Mouse (Mus musculus): ENCODE data around the gene Gphn. TPM values are rescaled to one million over a fixed set of nuclear protein-coding genes. Genes with fewer than 3 reads are reported as not detected.
"Not testable (repeated sequence)": the region's sequence is repeated elsewhere in the genome, so short reads cannot be mapped to it uniquely, and the experiment has no call there.

Gene Gphn
- polyA plus RNA-seq, 1 experiment from 2014 or later: 17.6 TPM

DNA sequence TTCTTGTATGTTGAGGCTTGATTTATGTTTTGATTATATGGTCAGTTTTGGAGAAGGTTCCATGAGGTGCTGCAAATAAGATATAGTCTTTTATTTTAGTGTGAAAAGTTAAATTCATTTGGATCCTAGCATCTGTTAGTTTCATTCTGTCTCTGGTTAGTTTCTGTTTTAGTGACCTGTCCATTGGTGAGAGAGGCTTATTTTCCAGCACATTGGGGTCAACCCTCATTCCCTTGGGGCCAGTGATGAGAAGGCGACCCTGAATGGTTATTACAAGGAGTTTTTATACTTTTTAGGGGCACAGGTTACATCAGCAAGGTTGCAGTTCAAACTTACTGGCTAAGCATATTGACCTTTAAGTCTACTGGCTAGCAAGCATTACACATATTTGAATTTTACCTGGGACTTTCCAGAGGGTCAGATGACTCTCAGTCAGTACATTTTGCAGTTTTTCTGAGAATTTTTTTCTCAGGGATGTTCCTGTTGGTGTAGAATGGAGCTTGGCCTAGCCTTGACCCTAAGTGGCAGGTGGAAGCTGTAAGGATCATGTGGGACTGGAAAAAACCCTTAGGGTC is 72.7 kb downstream of the Gphn start:
- Histone ChIP-seq H3K4me3 (ENCODE audit: low read length) (no peak overlapping the region), H3K9ac (ENCODE audit: low read length) (no peak overlapping the region), H3K9me3 (ENCODE audit: control insufficient read depth, low read length) (no peaks in the 10 kb centered on the region), H3K4me1 (replicated peaks; ENCODE audit: control insufficient read depth, insufficient read depth, low read length) (no peaks in the 10 kb centered on the region), H3K36me3 (ENCODE audit: control insufficient read depth, insufficient read depth, low read length) (no peaks in the 10 kb centered on the region), H3K27me3 (ENCODE audit: control insufficient read depth, insufficient read depth, low read depth, low read length) (no peaks in the 10 kb centered on the region), H3K27ac (ENCODE audit: low read length) (no peak overlapping the region), H3K4me2 (ENCODE audit: low read depth, low read length) (no peak overlapping the region)
- no peak for ATAC-seq (ENCODE audit: low read depth)
- 60% methylated on average over 1 of the region's 1 CpGs for WGBS

DNA sequence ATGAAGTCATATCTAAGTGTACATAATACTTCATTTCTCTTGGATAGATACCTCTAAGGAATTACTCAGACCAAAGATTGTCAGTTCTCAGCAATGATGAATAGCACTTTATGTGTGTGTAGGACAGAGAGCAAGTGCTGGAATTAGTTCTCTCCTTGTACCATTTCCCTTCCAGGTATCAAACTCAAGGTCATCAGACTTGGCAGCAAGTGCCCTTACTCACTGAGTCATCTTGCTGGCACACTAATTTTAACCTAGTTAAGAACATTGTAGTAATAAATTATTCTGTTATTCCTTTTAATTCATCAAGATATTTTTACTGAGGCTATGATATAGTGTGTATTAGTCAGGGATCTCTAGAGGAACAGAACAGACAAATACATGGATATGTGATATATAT is 88.9 kb downstream of the Gphn start:
- Histone ChIP-seq H3K9me3 (ENCODE audit: control insufficient read depth, low read length) (no peaks in the 10 kb centered on the region), H3K36me3 (ENCODE audit: control insufficient read depth, insufficient read depth, low read length) (no peaks in the 10 kb centered on the region), H3K27me3 (ENCODE audit: control insufficient read depth, insufficient read depth, low read depth, low read length) (no peaks in the 10 kb centered on the region), H3K4me2 (ENCODE audit: low read depth, low read length) (no peak overlapping the region), H3K27ac (ENCODE audit: low read length) (no peak overlapping the region), H3K4me1 (replicated peaks; ENCODE audit: control insufficient read depth, insufficient read depth, low read length) (no peaks in the 10 kb centered on the region), H3K4me3 (ENCODE audit: low read length) (no peak overlapping the region), H3K9ac (ENCODE audit: low read length) (no peak overlapping the region)
- ATAC-seq (ENCODE audit: low read depth): no peak

DNA sequence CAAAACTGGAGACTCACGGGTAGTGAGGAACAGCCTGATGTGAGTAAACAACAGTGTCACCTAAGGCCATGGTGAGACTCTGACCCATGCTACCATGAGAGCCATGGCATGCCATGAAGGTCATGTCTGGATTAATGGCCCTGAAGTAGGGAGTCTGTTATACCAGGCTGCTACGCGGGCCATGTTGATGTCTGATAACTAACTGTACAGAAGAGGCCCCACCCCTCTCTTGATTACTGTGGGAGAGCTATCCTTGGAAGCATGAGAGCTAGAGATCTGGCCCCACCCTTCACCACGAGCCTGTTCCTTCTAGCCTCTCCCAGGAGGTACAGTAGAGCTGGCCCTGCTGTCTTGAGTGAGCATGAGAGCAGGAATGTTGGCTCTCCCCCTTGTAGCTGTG is 101.8 kb downstream of the Gphn start:
- no peak overlapping the region for H3K4me3 ChIP-seq (ENCODE audit: low read length)
- no peak for ATAC-seq (ENCODE audit: low read depth)
- no peaks in the 10 kb centered on the region for H3K27me3 ChIP-seq (ENCODE audit: control insufficient read depth, insufficient read depth, low read depth, low read length)
- no peaks in the 10 kb centered on the region for H3K36me3 ChIP-seq (ENCODE audit: control insufficient read depth, insufficient read depth, low read length)
- no peak overlapping the region for H3K4me2 ChIP-seq (ENCODE audit: low read depth, low read length)
- H3K4me1 ChIP-seq (replicated peaks; ENCODE audit: control insufficient read depth, insufficient read depth, low read length): no peaks in the 10 kb centered on the region
- no peaks in the 10 kb centered on the region for H3K9me3 ChIP-seq (ENCODE audit: control insufficient read depth, low read length)
- H3K9ac ChIP-seq (ENCODE audit: low read length): no peak overlapping the region
- no peak overlapping the region for H3K27ac ChIP-seq (ENCODE audit: low read length)
- 75% methylated on average over 4 of the region's 4 CpGs for WGBS

DNA sequence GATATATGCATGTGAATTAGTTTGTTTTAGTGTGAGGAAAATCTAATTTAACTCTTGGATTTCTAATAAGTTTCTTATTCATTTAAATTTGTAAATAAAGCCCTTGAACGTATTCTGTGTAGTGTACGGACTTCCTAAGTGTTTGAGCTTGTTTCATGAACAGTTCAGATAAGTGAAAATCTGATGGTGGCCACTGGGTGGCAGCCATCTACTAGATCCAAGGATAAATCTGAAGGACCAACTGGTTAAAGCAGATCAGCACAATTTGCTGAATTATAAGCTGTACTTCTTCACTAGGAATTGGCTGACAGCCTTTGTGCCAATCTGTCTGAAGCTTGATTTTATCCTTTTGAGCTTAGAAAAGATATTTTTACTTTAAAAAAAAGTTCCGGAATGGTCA is 105.9 kb downstream of the Gphn start:
- WGBS: 45% methylated on average over 3 of the region's 3 CpGs
- no peak for ATAC-seq (ENCODE audit: low read depth)
- Histone ChIP-seq H3K9me3 (ENCODE audit: control insufficient read depth, low read length) (no peaks in the 10 kb centered on the region), H3K4me3 (ENCODE audit: low read length) (no peak overlapping the region), H3K9ac (ENCODE audit: low read length) (no peak overlapping the region), H3K4me2 (ENCODE audit: low read depth, low read length) (no peak overlapping the region), H3K4me1 (replicated peaks; ENCODE audit: control insufficient read depth, insufficient read depth, low read length) (no peaks in the 10 kb centered on the region), H3K36me3 (ENCODE audit: control insufficient read depth, insufficient read depth, low read length) (no peaks in the 10 kb centered on the region), H3K27me3 (ENCODE audit: control insufficient read depth, insufficient read depth, low read depth, low read length) (no peaks in the 10 kb centered on the region), H3K27ac (ENCODE audit: low read length) (no peak overlapping the region)

DNA sequence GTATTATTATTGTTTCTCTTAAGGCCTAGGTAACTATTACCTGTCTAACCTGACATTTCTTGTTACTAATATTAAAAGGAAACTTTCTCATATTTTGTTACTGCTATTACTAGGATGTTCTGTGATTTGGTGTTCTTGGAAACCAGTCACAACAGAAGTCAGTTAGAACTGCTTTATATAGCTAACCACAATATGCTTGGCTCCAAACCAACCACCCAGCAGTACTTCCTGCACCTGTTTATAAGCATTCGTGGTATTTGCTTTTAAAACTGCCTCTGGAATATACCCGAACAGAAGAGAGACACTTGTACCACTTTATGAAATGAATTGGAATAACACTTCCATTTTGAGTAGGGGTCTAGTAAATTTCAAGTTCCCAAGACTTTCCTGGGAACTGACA is 130.3 kb downstream of the Gphn start:
- H3K9me3 ChIP-seq (ENCODE audit: control insufficient read depth, low read length): no peaks in the 10 kb centered on the region
- H3K27me3 ChIP-seq (ENCODE audit: control insufficient read depth, insufficient read depth, low read depth, low read length): no peaks in the 10 kb centered on the region
- no peak overlapping the region for H3K4me2 ChIP-seq (ENCODE audit: low read depth, low read length)
- no peaks in the 10 kb centered on the region for H3K36me3 ChIP-seq (ENCODE audit: control insufficient read depth, insufficient read depth, low read length)
- no peak overlapping the region for H3K9ac ChIP-seq (ENCODE audit: low read length)
- no peak overlapping the region for H3K4me3 ChIP-seq (ENCODE audit: low read length)
- no peak for ATAC-seq (ENCODE audit: low read depth)
- no peaks in the 10 kb centered on the region for H3K4me1 ChIP-seq (replicated peaks; ENCODE audit: control insufficient read depth, insufficient read depth, low read length)
- no peak overlapping the region for H3K27ac ChIP-seq (ENCODE audit: low read length)
- WGBS: 66% methylated on average over 2 of the region's 2 CpGs

DNA sequence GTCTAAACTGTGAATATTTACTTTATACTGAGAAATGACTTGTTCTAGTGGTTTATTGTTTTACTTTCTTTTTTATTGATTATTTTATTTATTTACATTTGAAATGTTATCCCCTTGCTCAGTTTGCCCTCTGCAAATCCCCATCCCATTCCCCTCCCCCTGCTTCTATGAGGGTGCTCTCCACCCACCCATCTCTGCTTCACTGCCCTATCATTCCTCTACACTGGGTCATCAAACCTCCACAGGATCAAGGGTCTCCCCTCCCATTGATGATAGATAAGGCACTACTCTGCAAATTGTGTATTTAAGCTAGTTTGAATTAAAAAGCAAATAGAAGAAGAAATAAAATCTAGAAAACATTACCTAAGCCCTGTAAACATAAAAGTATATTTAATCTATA is 163.1 kb downstream of the Gphn start:
- H3K36me3 ChIP-seq (ENCODE audit: control insufficient read depth, insufficient read depth, low read length): no peaks in the 10 kb centered on the region
- H3K9ac ChIP-seq (ENCODE audit: low read length): no peak overlapping the region
- H3K4me3 ChIP-seq (ENCODE audit: low read length): no peak overlapping the region
- H3K4me2 ChIP-seq (ENCODE audit: low read depth, low read length): no peak overlapping the region
- ATAC-seq (ENCODE audit: low read depth): no peak
- no peaks in the 10 kb centered on the region for H3K9me3 ChIP-seq (ENCODE audit: control insufficient read depth, low read length)
- H3K4me1 ChIP-seq (replicated peaks; ENCODE audit: control insufficient read depth, insufficient read depth, low read length): no peaks in the 10 kb centered on the region
- H3K27me3 ChIP-seq (ENCODE audit: control insufficient read depth, insufficient read depth, low read depth, low read length): no peaks in the 10 kb centered on the region
- H3K27ac ChIP-seq (ENCODE audit: low read length): no peak overlapping the region

- no peak for ATAC-seq (ENCODE audit: low read depth)
- no peak overlapping the region for H3K4me2 ChIP-seq (ENCODE audit: low read depth, low read length)
- H3K4me3 ChIP-seq (ENCODE audit: low read length): no peak overlapping the region
- H3K36me3 ChIP-seq (ENCODE audit: control insufficient read depth, insufficient read depth, low read length): no peaks in the 10 kb centered on the region
- H3K27ac ChIP-seq (ENCODE audit: low read length): no peak overlapping the region
- no peaks in the 10 kb centered on the region for H3K9me3 ChIP-seq (ENCODE audit: control insufficient read depth, low read length)
- 86% methylated on average over 1 of the region's 1 CpGs for WGBS
- H3K27me3 ChIP-seq (ENCODE audit: control insufficient read depth, insufficient read depth, low read depth, low read length): no peaks in the 10 kb centered on the region
- H3K9ac ChIP-seq (ENCODE audit: low read length): no peak overlapping the region
- no peaks in the 10 kb centered on the region for H3K4me1 ChIP-seq (replicated peaks; ENCODE audit: control insufficient read depth, insufficient read depth, low read length)
Observed at GRCm38 (mm10) chr12:78395297-78395696, 169.1 kb downstream of the Gphn start.

- H3K9ac ChIP-seq (ENCODE audit: low read length); H3K9me3 ChIP-seq (ENCODE audit: control insufficient read depth, low read length); H3K27ac ChIP-seq (ENCODE audit: low read length); H3K36me3 ChIP-seq (ENCODE audit: control insufficient read depth, insufficient read depth, low read length); H3K27me3 ChIP-seq (ENCODE audit: control insufficient read depth, insufficient read depth, low read depth, low read length); H3K4me3 ChIP-seq (ENCODE audit: low read length); H3K4me2 ChIP-seq (ENCODE audit: low read depth, low read length); ATAC-seq (ENCODE audit: low read depth); H3K4me1 ChIP-seq (replicated peaks; ENCODE audit: control insufficient read depth, insufficient read depth, low read length): not testable (repeated sequence)
- 47% methylated on average over 7 of the region's 7 CpGs for WGBS
Observed at GRCm38 (mm10) chr12:78407518-78407917, 181.3 kb downstream of the Gphn start.

DNA sequence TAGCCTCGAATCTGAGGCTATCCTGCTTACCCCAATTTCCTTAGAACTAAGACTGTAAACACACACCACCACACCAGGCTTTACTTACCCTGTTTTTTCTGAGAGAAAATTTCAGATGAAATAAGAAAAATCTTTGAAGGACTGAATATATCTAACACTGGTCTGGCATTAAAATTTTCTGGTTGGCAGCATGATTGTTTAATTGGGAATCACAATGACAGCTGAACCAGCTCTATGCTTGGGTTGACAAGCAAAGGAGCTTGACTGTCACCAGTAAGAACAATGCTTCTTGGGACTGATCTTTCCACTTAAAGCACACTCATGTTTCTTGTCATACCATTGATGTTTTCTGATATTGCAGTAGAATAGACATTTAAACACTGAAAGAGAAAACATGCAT is 296.0 kb downstream of the Gphn start:
- H3K27me3 ChIP-seq (ENCODE audit: control insufficient read depth, insufficient read depth, low read depth, low read length): no peaks in the 10 kb centered on the region
- no peak overlapping the region for H3K27ac ChIP-seq (ENCODE audit: low read length)
- 26% methylated on average over 1 of the region's 1 CpGs for WGBS
- no peak overlapping the region for H3K9ac ChIP-seq (ENCODE audit: low read length)
- H3K36me3 ChIP-seq (ENCODE audit: control insufficient read depth, insufficient read depth, low read length): no peaks in the 10 kb centered on the region
- H3K9me3 ChIP-seq (ENCODE audit: control insufficient read depth, low read length): no peaks in the 10 kb centered on the region
- no peak overlapping the region for H3K4me3 ChIP-seq (ENCODE audit: low read length)
- no peak for ATAC-seq (ENCODE audit: low read depth)
- H3K4me1 ChIP-seq (replicated peaks; ENCODE audit: control insufficient read depth, insufficient read depth, low read length): no peaks in the 10 kb centered on the region
- H3K4me2 ChIP-seq (ENCODE audit: low read depth, low read length): no peak overlapping the region

- peak; percentile 66; the same call in 1 of the 2 replicates for ATAC-seq (ENCODE audit: low read depth)
- Histone ChIP-seq H3K9ac (ENCODE audit: low read length) (no peak overlapping the region), H3K4me3 (ENCODE audit: low read length) (no peak overlapping the region), H3K27ac (ENCODE audit: low read length) (no peak overlapping the region), H3K36me3 (ENCODE audit: control insufficient read depth, insufficient read depth, low read length) (no peaks in the 10 kb centered on the region), H3K4me1 (replicated peaks; ENCODE audit: control insufficient read depth, insufficient read depth, low read length) (no peaks in the 10 kb centered on the region), H3K27me3 (ENCODE audit: control insufficient read depth, insufficient read depth, low read depth, low read length) (no peaks in the 10 kb centered on the region), H3K4me2 (ENCODE audit: low read depth, low read length) (peak overlapping the region; percentile 11; the same call in 1 of the 2 replicates), H3K9me3 (ENCODE audit: control insufficient read depth, low read length) (no peaks in the 10 kb centered on the region)
- WGBS: 61% methylated on average over 5 of the region's 5 CpGs
Observed at GRCm38 (mm10) chr12:78522804-78523394, 296.7 kb downstream of the Gphn start.

Data from lung, embryonic 16.5 days (tissue).